Mouse (Mus musculus): Measurements from ENCODE around the gene Fam205c.

Gene Fam205c

DNA sequence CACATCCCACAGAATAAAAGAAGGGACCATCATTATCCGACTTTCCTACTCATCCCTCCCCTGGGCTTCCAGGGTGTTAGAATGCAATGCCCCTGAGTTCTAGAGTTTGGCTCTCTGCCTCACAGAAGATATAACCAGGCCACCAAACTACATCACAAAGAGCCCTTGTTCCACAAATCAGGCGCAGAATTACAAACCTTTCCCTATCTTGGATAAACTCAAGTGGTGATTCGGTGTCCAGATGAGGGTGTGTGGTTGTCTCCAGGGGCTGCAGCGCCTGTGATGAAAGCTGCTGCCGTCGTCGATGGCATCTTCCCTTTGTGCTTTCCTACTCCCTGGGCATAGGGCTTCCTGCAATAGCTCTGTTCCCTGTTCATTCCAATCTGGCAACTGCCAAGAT, at the start of gene Fam205c:
TSS of gene Fam205c (minus strand) at position 101 of the 400 bp plus-strand sequence.
- no peak for DNase-seq (ENCODE audit: low read depth)

DNA sequence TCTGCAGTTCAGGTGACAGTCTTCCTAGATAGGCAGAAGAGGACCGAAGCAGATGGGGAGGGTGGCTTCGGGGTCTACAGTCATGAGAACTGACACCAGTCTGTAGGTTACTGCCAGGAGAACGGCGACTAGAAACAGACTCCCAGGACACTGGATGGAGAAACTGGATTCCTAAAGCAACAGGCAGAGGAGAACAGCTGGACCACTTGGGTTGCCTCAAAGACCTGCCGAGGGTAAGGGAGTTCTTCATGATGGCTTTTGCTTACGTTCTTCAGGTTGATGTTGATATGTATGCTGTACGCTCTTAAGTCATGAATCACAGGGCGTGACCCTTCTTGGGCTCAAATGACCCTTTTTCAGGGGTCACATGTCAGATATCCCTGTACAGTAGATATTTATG, 48.4 kb upstream of the Fam205c start:
- DNase-seq (ENCODE audit: low read depth), result no peak

DNA sequence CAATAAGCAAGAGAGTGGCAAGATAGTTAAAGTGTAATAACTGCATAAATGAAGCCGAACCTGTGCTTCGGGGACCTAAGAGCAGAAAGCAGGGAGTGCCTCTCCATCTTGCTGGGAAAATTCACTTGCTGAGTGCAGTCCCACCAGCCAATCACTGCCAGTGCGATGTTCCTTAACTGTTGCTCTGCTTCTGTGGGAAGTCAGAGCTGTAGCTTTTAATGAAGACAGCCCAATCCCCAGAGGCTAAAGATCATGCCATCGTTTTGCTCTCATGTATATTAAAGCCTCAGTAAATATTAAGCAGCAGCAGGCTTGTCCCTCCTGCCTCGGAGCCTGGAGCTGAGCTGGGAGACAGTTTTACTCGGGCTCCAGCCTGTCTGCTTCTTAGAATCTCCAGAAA, 48.0 kb upstream of the Fam205c start:
- DNase-seq (ENCODE audit: low read depth), result no peak

DNA sequence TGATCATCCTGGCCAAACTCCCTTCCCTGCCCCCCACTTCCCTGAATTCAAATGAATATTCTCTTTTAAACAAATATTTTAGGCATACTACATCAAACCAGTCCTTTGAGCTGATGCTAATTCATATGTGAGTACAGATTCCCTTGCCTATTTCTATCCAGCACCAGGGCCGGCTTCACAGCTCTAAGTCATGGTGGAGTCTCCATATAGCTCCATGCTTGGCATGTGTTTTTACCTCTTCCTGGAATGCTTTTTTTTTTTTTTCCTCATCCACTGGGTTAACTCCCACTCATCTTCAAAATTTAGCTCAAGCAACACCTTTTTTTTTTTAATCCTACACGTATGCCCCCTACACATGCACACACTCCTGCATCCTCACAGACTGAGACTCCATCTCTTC, 47.5 kb upstream of the Fam205c start:
- no peak for DNase-seq (ENCODE audit: low read depth)

DNA sequence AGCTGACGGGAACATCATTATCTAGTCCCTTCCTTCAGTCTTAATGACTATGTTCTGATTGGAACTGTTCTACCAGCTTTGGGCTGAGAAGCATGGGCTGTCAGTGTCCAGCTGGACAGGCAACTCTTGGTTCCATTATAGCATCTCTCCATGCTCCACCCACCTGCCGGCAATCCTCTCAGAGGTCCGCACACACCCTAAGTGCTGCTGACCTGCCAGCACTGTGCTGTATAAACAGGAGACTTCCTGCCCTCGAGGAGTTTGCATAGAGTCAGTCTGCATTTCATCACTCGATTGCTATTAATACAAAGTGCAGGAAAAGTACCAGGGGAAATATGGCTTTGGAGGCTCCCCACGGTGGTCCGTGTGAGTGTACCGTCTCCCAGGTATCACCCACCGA, 46.7 kb upstream of the Fam205c start:
- DNase-seq (ENCODE audit: low read depth), result no peak

DNA sequence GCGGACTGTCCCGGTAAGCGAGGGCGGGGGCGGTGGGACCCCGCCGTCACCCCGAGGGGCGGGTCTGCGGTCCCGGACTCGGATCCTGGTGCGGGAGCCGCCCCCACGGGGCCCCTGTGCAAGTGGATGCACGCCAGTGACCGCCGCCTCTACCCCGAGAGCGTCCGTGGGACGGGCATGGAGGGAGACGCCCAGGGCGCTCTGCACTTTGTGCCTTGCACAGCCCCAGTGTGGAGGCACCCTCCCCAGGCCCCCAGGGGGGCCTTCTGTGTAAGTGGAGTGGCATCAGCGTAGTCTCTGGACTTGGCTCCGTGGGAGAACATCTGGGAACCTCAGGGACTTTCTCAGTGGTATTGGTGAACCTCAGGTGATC, 43.4 kb upstream of the Fam205c start:
- no peak for DNase-seq (ENCODE audit: low read depth)

DNA sequence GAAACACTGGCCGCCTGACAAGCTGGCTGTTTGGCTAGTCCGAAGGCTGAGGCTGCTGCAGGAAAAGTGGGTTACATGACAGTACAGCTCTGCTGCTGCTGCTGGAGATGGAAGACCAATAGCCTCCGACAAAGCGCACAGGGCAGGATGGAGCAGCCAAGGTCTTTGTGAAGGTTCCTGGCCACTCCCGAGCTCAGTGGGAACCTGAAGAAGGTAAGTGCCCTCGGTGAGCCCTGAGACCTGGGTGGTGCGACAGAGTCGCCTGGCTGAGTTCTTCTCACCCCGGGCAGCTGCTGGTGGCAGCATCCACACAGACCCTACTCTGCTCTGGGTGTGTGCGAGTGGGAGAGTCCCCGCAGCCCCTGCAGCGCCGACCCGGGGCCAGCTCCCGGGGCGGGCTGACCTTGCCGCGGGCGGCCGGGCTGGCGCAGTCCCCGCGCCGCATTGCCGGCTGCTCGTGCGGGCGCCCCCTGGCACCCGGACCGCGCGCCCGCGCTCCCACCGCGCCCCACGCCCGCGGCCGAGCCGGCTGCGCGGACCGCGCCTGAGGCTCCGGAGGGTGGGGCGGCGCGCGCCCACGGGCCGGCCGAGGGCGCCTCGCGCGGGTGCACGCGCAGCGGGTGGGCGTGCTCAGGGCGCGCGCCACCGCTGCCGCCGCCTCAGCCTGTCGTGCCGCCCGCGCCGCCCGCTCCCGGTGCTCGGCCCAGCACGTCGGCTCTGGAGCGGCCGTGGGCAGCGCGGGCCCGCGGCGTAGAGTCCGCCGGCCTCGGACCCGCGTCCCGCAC, 42.8 kb upstream of the Fam205c start, which contains the start of gene Phf24:
TSS of gene Phf24 (plus strand) at position 44 of the 785 bp plus-strand sequence.
- DNase-seq (ENCODE audit: low read depth), result no peak

DNA sequence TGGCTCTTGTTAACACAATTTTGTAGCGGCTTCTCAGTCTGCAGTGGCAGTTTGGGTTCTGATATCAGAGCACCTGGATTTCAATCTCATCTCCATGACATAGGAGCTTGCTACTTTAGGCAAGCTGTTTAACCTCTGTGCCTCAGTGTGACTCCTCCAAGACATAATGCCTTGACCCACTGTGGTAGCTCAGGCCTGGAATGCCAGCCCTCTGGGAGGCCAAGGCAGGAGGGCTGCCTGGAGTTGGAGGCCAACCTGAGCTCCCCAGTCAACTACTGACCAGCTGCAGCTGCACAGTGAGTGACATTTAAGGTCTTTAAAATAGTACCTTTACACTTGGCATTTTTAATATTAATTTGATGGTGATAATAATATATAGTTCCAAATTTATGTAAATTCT, 41.9 kb upstream of the Fam205c start:
- DNase-seq (ENCODE audit: low read depth), result no peak

DNA sequence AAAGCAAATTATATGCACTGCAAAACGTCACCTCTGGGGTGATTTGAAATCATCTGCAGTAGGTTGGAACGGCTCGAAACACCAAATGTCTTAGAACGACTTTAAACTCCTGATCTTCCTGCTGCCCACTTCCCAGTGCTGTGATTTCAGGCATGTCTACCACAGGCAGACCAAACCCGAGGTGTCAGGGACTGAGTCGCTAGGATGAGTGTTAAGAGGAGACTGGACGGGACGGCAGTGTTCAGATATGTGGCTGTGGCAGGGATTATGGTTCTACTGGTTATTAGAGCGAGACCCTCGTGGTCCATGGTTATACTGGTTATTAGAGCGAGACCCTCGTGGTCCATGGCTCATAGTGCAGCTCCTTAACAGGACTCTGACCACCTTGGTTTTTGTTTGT, 41.3 kb upstream of the Fam205c start:
- no peak for DNase-seq (ENCODE audit: low read depth)

DNA sequence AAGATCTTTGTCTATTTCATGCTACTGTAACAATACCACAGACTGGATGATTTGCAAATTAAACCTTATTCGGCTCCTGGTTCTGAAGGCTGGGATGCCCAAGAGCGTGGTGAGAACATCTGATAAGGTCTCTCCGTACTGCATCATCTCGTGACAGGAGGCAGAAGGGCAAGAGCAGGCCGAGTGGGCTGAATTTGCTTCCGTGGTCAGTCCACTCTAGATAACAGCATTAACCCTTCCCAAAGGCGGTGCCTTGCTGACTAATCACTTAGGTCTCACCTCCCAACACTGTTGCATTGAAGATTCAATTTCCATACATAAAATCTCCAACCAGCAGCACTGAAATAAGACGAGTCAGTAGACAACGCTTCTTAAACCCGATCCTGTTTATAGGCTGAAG, 39.4 kb upstream of the Fam205c start:
- no peak for DNase-seq (ENCODE audit: low read depth)

DNA sequence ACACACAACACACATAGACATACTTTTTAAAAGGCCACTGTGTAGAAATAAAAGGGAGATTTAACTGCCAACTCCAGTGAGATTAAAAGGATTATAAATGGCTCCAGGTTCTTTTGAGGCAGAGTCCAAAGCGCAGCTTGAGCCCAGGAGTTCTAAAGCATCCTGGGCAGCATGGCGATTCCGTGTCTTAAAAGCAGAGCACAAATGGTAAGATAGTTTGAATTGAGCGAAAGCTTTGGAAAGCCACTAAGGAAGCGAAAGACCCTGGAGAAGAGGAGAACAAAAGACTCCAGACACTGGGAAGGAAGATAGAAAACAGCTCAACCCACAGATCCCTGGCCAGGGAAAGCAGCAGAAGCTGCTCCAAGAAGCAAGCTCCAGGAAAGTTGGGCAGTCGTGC, 30.9 kb upstream of the Fam205c start:
- no peak for DNase-seq (ENCODE audit: low read depth)

DNA sequence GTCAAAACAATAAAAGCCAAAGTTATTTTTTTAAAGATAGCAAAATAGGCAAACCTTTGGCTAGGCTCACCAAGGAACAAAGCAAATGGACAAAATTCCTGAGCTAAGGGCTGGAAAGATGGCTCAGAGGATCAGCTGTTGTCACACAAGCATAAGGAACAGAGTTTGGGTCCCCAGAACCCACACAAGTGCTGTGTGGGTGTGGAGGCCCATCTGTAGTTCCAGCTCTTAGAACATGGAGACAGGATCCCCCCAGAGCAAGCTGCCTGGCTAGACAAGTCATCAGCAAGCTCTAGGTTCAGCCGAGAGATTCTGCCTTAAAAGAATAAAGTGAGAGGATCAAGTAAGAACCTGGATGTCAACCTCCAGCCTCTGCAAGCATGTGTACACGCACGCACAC, 30.5 kb upstream of the Fam205c start:
- no peak for DNase-seq (ENCODE audit: low read depth)

DNA sequence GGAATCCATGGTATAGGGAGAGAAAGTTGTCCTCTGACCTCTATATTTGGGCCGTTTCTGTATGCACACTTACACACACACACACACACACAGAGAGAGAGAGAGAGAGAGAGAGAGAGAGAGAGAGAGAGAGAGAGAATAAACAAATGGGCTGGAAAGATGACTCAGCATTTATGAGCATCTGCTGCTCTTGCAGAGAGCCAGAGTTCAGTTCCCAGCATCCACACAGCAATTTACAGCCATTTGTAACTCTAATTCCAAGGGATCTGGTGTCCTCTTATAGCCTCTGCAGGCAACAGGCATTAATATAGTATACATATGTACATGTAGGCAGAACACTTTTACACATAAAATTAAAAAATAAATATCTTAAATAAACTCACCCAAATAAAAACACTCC, 29.9 kb upstream of the Fam205c start:
- no peak for DNase-seq (ENCODE audit: low read depth)

DNA sequence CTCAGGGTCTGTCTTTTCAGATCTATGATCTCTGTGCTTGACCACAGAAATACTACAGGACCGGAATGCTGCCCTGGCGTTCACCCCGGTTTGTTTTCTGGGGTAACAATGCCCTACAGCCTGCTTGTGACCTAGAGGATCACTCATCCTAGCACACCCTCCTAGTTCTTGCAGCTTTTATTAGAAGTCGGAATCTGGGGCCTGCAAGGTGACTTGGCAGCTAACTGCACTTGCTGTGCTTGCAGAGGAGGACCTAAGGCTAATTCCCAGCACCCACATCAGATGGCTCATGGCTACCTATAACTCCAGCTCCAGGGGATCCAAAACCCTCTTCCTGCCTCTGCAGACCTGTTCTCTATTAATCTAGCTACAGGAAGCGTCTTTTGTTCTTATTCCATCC, 28.7 kb upstream of the Fam205c start:
- no peak for DNase-seq (ENCODE audit: low read depth)

DNA sequence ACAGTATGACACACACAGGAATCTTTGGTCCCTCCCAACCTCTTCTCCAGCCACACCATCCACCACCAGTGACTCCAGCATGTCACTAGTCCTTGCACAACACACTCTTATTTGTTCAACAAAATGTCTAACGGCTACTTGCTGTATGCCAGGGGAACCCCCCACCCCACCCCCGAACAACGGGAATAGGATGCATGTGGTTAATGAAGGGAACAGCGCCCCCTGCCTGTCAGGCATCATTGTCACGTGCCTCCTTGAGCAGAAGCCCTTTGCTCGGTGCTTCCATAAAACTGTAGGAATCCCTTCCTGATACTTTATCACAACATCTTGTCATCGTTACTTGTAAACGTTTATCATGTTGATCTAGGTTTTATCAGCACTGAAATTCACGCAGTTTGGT, 28.1 kb upstream of the Fam205c start:
- no peak for DNase-seq (ENCODE audit: low read depth)

DNA sequence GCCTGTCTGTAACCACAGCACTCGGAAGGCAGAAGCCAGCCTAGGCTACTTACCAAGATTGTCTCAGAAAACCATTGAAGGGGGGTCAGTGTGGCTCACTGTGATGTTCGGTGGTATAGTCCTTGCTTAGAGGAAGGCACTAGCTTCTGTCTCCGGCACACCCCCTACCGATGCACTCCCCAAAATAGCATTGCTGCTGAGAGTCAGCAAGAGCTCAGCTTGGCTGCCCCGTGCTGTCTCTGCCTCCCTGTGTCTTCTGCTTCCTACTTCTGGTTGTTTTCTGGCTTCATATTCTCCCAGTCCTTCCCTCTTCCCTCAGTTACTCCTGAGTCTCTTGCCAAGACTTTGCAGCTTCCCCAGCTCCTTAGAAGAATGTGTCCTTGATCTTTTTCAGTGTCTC, 26.8 kb upstream of the Fam205c start:
- DNase-seq (ENCODE audit: low read depth), result no peak

DNA sequence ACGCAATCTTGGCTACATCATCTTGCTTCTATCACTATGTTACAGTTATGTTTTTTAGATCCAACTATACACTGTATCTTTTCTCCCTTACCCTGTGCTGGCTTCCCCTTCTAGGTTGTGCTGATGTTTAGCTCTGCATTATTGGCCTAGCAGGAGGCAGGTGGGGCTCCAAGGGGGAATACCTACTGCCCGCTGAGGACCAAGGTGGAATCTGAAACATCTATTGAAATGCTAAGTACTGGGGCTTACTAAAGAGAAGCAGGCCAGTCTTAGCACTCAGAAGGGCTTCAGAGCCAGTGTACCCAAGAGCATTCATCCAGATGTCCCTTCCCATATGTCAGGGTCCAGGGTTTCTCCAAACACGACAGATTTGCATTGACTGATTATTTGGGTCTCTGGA, 24.9 kb upstream of the Fam205c start:
- no peak for DNase-seq (ENCODE audit: low read depth)

DNA sequence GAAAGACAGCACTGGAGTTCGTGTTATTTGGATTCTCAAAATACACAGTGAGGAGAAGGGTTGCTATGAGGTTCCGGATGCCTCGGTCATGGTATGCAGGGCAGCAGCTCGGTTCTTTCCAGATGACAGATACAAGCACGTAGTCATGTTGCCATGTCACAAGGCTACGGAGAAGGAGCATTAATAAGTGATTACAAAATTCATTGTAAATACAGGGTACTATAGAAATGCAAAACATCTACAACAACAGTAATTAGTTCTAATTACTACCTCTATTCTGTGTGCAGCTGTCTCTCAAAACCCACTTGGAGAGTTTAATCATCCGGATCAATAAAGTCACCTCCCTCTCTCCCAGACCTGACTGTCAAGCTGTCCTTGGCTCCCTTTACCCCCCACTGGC, 21.1 kb upstream of the Fam205c start:
- no peak for DNase-seq (ENCODE audit: low read depth)

DNA sequence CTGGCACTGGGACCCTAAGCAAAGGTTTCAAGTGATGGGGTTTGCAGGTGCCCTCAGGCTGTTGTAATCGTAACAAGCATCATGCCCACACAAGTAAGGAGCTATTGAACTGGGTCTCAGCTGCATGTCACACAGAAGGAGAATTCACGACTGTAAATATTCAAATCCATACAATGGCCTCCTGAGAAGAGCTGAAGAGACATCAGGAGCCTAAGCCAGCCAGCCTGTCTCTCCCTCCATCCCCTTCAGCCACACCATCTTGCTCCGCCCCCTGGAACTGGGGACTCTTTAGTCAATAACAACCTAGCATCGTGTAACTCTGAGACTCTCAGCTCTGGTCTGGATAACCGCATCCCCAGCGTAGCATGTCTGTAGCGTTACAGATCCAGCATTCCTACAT, 17.1 kb upstream of the Fam205c start:
- no peak for DNase-seq (ENCODE audit: low read depth)

DNA sequence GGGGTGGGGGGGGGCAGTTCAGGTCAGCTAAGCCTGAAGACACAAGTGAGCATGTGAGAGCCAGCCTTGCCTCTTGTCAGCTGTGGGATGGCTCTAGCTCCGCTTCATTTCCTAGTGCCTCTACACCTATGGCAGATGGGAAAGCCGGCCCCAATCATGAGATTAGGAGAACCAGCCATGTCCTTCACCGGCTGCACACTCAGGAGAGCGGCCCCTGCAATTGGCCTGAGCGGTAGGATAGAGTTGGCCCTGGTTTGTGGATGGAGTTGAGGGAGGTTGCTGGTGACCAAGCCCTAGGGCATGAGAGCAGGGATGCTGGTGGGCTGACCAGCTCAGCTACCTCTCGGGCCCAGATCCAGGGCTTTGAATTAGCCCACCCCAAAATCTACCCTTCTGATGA, 14.8 kb upstream of the Fam205c start:
- DNase-seq (ENCODE audit: low read depth), result no peak

DNA sequence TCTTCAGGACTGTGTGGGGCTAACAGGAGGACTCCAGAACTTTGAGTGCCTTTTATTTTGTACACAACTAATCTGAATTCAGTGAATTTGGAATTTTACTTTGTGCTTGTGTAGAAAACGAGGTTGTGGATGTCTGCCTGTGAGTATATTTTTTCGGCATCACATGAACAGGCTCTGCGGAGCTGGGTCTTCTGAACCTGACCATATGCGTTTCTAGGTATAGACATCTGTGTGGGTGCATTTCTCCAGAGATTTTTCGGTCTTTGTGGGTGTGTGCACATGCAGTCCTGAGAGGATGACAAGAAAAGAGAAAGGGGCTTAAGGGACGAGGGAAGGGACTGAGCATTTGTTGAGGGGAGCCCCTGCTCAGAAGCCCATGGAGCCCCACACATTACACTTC, 12.9 kb upstream of the Fam205c start:
- DNase-seq (ENCODE audit: low read depth), result no peak

DNA sequence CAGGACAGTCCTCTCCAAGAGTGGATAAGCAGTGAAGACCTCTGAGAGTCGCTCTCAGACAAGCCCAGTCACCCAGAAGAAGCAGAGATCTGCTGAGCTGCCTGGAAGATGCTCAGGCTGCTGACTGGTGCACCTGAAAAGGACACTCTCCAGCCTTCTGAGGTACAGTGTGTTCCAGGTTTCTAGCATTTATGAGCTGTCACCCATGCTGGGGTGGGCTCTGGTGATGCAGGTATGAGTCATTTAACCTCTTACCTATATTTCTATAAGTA, 6.6 kb upstream of the Fam205c start:
- DNase-seq (ENCODE audit: low read depth), result no peak

DNA sequence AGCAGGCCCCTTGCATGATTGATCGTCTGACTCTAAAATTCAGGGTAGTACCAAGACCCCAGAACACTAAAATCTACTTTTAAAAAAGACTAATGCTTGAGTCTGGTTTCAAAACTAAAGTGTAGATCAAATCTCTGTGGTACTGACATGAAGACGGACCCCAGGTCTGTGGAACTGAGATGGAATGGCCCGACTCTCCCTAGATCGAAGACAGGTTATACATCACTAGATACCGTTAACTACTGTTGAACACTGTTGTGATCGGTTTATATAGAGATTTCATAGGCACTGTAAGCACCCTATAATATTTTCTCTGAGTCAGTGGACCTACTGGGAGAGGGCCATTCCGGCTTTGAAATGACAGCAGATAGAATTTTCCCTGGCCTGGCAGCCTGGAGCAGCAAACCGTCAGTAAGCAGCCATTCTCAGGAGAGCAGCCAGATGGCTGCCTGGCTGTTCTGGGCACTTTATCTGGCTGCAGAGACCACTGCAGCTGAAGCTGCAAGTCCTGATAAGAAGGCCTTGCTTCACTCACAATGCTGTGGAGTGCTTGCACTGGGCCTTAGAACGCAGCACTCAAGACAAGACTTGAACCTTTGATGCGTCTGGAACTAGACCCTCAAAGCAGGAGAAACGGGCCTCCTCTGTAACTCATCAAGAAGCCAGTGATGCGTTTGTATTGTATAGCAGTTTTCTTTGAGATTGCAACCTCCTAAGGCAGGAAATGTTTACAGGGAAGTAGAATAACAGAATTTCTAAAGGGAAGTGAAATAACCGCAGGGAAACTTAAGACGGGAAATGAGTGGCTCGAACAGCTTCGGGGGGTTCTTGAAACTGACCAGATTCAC, 6.0 kb upstream of the Fam205c start:
- DNase-seq (ENCODE audit: low read depth), result no peak

DNA sequence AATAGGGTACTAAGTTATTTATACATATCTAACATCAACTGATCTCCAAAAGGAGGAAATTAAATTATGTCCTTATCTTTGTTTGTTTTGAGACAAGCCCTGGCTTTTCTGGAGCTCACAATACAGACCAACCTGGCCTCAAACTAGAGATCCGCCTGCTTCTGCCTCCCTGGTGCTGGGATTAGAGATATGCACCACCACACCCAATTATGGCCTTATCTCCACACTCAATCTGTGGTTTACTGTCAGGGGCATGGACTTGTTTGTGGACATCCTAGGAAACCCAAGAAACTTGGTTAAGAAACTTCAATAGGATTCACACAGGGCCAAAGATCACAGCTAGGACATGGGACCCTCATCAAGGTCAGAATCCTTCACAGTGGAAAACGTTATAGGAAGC, 3.6 kb upstream of the Fam205c start:
- DNase-seq (ENCODE audit: low read depth), result no peak

Measured in fibroblast of lung, adult 2 months (primary cell).